Mouse (Mus musculus) megakaryocyte, adult 5-6 weeks (primary cell): ENCODE measurements at regions not wholly inside any gene's neighbourhood (a gene's known extent, or its start where the extent isn't known, plus 50 kb on each side); places are given as distances from the start of the nearest gene placed in this dataset.

Experiments used
- ATAC-seq: 2 replicates; pipeline ENCODE4 v1.8.0; 2016; ENCODE audit warnings: mild to moderate bottlenecking, inconsistent platforms; ENCODE audit not compliant: poor library complexity, severe bottlenecking

DNA sequence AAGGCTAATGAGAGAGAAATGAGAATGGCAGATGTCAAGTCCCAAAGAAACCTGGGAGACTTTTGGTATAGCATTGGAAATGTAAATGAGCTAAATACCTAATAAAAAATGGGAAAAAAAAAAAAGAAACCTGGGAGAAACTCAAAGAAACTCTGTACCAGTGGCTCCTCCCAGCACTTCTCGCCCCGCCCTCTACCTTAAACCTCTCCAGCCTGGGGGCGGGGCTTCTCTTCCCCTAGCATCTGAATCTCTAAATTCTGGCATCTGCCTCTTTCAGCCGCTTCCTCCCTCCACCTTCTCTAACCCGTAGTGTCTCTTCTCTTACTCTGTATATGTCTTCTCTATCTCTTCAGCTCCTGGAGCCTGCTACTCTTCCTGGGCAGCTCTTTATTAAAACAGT, 53.2 kb downstream of the Gpr6 start:
- no peak for ATAC-seq

DNA sequence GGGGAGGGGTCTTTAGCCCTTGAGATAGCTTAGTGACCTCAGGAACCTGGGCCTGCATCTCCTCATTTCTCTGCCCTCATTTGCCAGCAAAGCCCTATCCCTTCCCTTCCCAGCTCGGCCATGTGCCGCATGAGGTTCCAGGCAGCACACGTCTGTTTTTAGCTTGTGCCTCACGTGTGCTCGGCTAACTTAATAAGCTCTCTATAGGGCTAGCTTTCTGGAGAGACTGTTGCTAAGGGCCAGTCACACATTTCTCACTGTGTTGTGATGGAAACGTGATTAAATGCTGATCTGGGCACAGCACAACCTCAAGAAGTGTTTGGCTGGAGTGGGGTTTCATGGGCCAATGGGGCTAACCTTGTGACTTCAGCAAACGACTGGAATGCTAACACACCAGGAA, 55.5 kb downstream of the Gpr6 start:
- no peak for ATAC-seq

DNA sequence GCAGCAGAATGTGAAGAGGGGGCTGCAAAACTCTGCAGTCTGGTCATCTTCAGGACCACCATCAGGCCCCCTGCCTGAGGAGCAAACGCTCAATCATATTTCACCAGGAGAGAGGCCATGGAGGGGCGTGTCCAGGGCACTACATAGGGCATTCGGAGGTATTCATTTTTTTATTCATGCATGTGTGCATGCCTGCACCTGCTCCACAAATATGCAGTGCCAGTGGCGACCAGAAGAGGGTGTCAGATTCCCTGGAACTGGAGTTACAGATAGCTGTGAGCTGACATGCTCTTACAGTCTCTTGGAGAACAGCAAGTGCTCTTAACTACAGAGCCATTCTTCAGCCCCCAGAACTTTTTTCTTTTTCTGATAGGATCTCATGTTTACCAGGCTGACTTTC, 56.4 kb downstream of the Gpr6 start:
- no peak for ATAC-seq

DNA sequence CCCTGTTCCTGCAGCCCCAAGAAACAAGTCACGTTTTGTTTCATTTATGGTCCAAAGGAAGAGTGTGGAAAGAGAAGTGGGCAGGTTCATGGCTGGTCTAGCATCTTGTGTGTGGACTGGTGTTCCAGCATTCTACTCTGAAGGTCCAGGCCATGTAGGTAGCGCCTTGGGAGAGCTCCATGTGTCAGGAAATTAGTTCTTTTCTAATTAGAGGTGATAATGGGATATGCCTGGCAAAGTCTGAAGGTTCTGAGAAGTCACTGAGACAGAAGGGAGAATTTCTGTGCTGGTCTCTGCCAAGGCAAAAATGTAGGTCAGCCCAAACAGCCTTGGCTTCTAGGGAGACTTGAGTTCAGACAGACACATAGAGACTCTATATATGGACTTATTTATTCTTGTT, 61.5 kb downstream of the Gpr6 start:
- ATAC-seq, result no peak

DNA sequence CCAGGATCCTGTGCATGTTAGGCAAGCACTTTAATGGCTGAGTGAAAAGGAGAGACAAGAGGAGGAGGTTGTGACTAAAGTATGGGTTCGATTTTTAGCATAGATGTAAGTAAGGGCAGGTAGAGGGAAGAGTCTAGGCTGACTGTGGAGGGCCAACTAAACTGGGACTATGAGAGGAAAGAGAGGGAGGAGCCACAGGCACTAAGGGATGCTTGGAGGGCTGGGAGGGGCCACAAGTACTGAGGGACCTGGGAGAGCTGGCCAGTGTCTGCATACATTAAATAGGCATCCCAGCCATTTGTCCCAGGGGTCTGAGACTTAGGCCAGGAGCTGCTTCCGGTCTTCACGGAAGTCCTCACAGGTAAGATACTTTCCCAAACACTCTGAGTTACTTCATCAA, 64.2 kb downstream of the Gpr6 start:
- no peak for ATAC-seq

DNA sequence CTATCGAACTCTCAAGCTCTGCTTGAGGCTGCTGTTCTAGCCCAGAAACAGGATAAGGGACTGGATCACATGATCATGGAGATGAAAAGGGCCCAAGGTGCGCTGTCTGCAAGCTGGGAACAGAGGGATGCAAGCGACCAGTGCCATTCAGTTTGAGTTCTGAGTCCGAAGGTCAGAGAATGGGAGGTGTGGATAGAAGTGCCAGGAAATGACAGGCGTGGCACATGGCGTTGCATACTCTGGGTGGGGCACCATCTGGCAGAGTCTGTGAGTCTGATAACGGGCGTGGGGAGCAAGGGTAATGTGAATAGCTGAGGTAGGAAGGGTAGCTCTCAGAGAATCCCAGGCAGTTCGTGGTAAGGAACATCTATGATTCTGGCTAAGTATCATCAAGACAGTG, 65.5 kb downstream of the Gpr6 start:
- ATAC-seq, result 0 out of 2 replicates have a peak, but pooled peaks have one; percentile 27

DNA sequence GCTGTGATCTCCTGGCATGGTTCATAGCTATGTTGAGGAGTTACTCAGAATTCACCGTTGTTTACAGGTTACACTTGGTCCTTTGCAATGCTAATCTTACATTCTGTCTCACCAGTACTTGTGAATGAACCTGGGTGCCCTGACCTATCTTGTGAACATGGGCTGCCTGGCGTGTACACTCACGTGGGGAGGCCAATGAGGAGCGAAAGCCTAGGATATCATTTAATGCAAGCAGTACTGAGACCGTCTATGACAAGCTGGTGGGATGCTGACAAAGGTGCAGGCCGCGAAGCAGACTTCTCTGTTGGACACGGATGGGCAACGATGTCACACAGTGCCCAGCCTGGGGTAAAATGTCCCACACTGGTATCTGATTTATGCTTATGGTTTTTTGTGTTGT, 66.3 kb downstream of the Gpr6 start:
- ATAC-seq, result no peak

DNA sequence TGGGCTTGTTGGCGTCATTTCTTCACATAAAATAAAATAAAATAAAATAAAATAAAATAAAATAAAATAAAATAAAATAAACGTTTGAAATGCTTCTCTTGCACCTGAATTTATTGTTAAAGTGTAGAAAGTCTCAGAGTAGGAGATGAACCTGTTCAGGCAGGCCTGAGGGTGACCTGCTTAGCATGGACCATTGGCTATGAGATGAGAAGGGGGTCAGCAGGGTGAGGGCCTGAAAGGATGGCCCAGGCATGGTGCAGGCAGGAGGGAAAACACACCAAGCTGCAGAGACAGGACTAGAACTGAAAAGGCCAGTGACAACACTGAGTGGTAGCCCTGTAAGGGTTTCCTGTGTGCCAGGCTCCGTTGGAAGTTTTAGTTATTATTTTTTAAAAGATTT, 67.3 kb downstream of the Gpr6 start:
- ATAC-seq, result no peak

DNA sequence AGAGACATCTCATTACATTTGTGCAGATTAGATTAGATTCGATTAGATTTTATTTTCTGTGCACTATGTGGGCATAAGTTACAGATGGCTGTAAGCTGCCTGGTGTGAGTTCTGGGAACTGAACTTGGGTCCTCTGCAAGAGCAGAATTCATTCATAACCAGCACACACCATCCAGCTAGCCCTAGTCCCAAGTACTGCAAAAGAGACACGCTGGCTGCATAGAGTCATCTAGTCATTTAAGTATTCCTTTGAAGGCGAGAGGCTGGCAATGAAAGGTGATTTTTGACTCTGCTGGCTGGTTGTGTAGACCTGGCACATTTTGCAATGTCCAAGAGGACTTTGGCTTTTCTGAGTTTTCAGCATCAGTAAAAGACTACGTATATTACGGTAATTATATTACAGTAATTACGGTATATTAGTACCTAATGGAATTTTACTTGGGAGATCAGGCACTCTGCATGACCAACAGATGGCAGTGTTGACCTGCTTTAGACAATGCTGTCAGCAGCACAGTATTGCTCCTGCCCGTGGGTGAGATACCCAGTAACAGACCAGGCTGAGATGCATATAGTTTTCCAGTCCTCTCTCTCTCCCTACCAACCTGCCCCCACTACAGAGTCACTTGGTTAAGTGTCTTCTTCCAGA, 67.9 kb downstream of the Gpr6 start:
- ATAC-seq, result no peak

DNA sequence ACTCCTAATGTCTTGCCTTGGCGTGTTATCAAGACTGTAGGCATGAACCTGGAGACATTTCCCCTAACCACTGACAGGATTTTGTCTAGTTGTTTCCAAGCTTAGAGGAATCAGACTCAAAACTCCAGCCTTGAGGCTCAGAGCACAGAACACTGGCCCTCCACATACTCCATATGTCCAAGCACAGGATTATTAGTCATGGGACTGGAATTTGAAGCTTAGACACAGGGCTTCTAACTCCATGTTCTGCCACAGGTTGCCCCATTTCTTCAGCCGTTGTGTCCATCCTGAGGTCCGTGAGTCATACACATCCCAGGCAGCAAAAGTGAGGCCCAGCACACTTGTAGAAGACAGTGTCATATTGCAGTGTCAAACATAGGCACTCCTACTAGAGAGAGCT, 68.9 kb downstream of the Gpr6 start:
- no peak for ATAC-seq

DNA sequence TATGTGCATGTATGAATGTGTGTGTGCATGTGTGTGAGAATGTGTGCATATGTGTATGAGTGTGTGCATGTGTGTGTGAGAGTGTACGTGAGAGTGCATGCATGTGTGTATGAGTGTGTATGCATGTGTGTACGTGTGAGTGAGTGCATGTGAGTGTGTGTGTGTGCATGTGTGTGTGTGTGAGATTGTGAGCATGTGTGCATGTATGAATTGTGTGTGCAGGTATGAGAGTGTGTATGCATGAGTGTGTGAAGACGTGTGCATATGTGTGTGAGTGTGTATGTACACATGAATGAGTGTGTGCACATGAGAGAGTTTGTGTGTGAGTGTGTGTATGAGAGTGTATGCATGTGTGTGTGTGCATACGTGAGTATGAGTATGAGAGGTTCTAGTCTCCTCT, 71.1 kb downstream of the Gpr6 start:
- ATAC-seq, result no peak

DNA sequence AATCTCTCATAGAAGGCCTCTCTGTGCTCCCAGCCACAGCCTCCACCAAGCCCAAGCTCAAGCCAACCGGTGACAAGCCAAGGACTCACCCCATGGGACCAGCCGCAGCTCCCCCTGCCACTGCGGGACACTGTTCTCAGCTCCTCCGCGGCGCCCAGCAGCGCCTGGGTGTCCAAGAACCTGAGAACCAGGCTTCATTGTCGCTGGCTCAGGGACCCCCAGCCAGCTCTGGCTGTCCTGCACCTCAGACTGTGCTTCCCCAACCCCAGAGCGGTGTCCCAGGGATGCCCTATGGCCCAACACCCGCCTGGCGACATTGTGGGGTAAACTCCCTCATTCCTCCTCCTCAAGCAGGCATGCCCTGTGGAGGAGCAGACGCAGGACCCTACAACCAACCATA, 72.6 kb downstream of the Gpr6 start:
- no peak for ATAC-seq

DNA sequence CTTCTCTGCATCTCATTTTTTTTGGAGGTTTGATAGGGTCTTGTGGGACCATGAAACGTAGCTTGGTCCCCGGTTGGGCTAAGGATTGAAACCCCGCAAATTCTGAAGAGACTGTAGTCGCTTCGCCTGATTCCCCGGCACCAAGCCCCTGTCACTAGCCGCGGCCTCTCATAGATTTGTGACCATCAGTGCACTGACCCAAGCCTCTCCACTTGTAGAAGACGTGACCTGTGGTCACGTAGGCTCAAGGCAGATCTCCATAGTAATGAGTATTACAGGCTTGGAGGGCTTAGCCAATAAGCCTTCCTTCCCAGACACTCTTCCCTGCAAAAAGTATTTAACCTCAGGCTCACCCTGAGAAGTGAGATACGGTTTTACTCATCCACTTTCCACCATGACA, 73.3 kb downstream of the Gpr6 start:
- no peak for ATAC-seq

DNA sequence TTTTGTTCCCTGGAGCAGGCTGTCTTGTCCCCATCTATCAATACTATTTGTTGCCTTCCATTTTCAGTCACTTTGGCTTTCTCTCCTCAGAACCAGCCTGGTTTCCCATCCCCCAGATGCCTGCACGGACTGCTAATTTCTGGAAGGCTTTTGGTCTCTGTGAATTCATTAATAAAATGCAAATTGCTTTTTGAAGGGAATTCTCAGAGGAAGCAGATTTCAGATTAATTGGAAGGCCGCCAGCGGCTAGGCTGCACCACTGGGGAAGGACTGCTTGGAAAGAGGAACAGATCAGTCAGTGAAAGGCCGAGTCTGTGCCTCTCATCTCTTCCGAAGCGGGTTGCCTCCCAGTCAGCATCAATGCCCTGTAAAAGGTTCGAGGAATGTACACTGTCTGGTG, 73.8 kb downstream of the Gpr6 start:
- no peak for ATAC-seq

DNA sequence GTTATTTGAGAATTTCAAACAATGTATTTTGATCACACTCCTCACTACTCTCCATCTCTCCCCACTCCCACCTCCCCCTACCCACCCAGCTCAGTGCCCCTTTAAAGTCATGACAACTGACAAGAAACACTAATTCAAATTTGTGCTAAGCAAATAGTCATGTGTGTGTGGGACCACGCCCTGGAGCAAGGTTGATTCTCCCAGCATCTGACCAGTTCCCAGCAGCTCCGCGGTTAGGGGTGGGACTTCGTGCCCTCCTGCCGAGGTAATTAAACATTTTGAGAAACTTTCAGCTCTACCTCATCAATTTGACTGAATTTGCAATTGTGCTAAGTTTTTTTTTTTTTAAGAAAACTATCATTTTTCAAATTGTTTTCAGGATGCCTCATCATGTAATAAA, 74.5 kb downstream of the Gpr6 start:
- ATAC-seq, result no peak
